Mouse (Mus musculus): ENCODE results near the gene Rps17.

- TF ChIP-seq POLR2A (IDR thresholded peaks at IDR 0.05; ENCODE audit: insufficient read depth, low read depth, low read length) (no peak), CTCF (IDR thresholded peaks at IDR 0.05) (no peak)
These were observed 33.9 kb downstream of the Rps17 start for GRCm38 (mm10) chr7:81311130-81311529.

All from heart, adult 2 months (tissue).